Mouse (Mus musculus): ENCODE results near the gene Sash1.

Gene Sash1

GRCm38 (mm10) chr10:8885630-8886527 lies at the start of gene Sash1:
TSS of gene Sash1 (minus strand) at chr10:8886070.
- in situ Hi-C loops (cut with MboI, MseI): no loop called here

- in situ Hi-C loops (cut with MboI, MseI): no loop called here
Observed at GRCm38 (mm10) chr10:8935601-8936000, 49.7 kb upstream of the Sash1 start.

- in situ Hi-C loops (cut with MboI, MseI): no loop called here
Observed at GRCm38 (mm10) chr10:8933451-8934372, 47.8 kb upstream of the Sash1 start.

- in situ Hi-C loops (cut with MboI, MseI): no loop called here
Observed at GRCm38 (mm10) chr10:8931548-8932240, 45.8 kb upstream of the Sash1 start.

GRCm38 (mm10) chr10:8930672-8931071 lies 44.8 kb upstream of the Sash1 start:
- in situ Hi-C loops (cut with MboI, MseI): no loop called here

- in situ Hi-C loops (cut with MboI, MseI): no loop called here
Observed at GRCm38 (mm10) chr10:8928775-8929647, 43.1 kb upstream of the Sash1 start.

- in situ Hi-C loops (cut with MboI, MseI): no loop called here
Observed at GRCm38 (mm10) chr10:8928261-8928660, 42.4 kb upstream of the Sash1 start.

- in situ Hi-C loops (cut with MboI, MseI): no loop called here
Observed at GRCm38 (mm10) chr10:8926906-8927305, 41.0 kb upstream of the Sash1 start.

- in situ Hi-C loops (cut with MboI, MseI): no loop called here
Observed at GRCm38 (mm10) chr10:8926295-8926694, 40.4 kb upstream of the Sash1 start.

GRCm38 (mm10) chr10:8925299-8925698 lies 39.4 kb upstream of the Sash1 start:
- in situ Hi-C loops (cut with MboI, MseI): no loop called here

- in situ Hi-C loops (cut with MboI, MseI): no loop called here
Observed at GRCm38 (mm10) chr10:8921098-8921693, 35.3 kb upstream of the Sash1 start.

- in situ Hi-C loops (cut with MboI, MseI): no loop called here
Observed at GRCm38 (mm10) chr10:8917798-8918197, 31.9 kb upstream of the Sash1 start.

GRCm38 (mm10) chr10:8917350-8917749 lies 31.5 kb upstream of the Sash1 start:
- in situ Hi-C loops (cut with MboI, MseI): no loop called here

- in situ Hi-C loops (cut with MboI, MseI): no loop called here
Observed at GRCm38 (mm10) chr10:8915755-8916154, 29.9 kb upstream of the Sash1 start.

GRCm38 (mm10) chr10:8913904-8914303 lies 28.0 kb upstream of the Sash1 start:
- in situ Hi-C loops (cut with MboI, MseI): loop anchor here (5.0 kb wide), 1 partner anchor 58 kb away; no protein-coding TSS in a partner anchor

- in situ Hi-C loops (cut with MboI, MseI): loop anchor here (5.0 kb wide), 1 partner anchor 60 kb away; no protein-coding TSS in a partner anchor
Observed at GRCm38 (mm10) chr10:8912706-8913275, 26.9 kb upstream of the Sash1 start.

GRCm38 (mm10) chr10:8912213-8912612 lies 26.3 kb upstream of the Sash1 start:
- in situ Hi-C loops (cut with MboI, MseI): loop anchor here (5.0 kb wide), 1 partner anchor 60 kb away; no protein-coding TSS in a partner anchor

- in situ Hi-C loops (cut with MboI, MseI): loop anchor here (5.0 kb wide), 1 partner anchor 62 kb away; no protein-coding TSS in a partner anchor
Observed at GRCm38 (mm10) chr10:8910237-8910990, 24.5 kb upstream of the Sash1 start.

- in situ Hi-C loops (cut with MboI, MseI): no loop called here
Observed at GRCm38 (mm10) chr10:8903086-8903485, 17.2 kb upstream of the Sash1 start.

Data from T-helper 1 cell (primary cell).